In genomic region chrX:112925542-112926182, GRCm38 (mm10) we compare ENCODE assay signal across 15 mouse cellular contexts.
"Had no signal": no experiment of that assay in that cellular context is flagged by ENCODE, and none has a peak within 500 bp of the region (broad histone marks: within the 10 kb centered on the region; RNA-seq: fewer than 3 reads in every experiment).

No protein-coding gene starts in this region.

- H3K4me3 ChIP-seq: intestine, embryonic 15.5 days; kidney, embryonic 15.5 days; left cerebral cortex, adult 2 months; liver, embryonic 13.5 days had no signal

- H3K4me1 ChIP-seq: intestine, embryonic 15.5 days; kidney, embryonic 15.5 days; liver, embryonic 13.5 days had no signal

- DNase-seq: kidney, adult 11 months; kidney, adult 8-10 months; kidney, postnatal 10 days; kidney, postnatal 36 days; layer of hippocampus, postnatal 36 days; liver, embryonic 13.5 days; lung, adult 2 months; thymus, adult 2 months; thymus, postnatal 14 days; thymus, postnatal 4 days had no signal

- H3K36me3 ChIP-seq: intestine, embryonic 15.5 days; kidney, embryonic 15.5 days; liver, embryonic 13.5 days had no signal

- H3K9ac ChIP-seq: intestine, embryonic 15.5 days; kidney, embryonic 15.5 days; liver, embryonic 13.5 days had no signal

- H3K27ac ChIP-seq: intestine, embryonic 15.5 days; kidney, embryonic 15.5 days; left cerebral cortex, adult 2 months; liver, embryonic 13.5 days; macrophage; stomach, postnatal 0 days had no signal

- H3K4me2 ChIP-seq: intestine, embryonic 15.5 days; kidney, embryonic 15.5 days; liver, embryonic 13.5 days had no signal

- H3K9me3 ChIP-seq: intestine, embryonic 15.5 days; kidney, embryonic 15.5 days; liver, embryonic 13.5 days had no signal

- ATAC-seq: intestine, embryonic 15.5 days had no signal

- H3K27me3 ChIP-seq: intestine, embryonic 15.5 days; kidney, embryonic 15.5 days; liver, embryonic 13.5 days had no signal
